Mouse (Mus musculus) cerebellum, postnatal 10 days (tissue): ENCODE results near the gene Cxcl9.

Experiments
- DNase-seq, 2 experiments: peaks; one replicate each; pipeline ENCODE4 v3.0.0; 2021; ENCODE audit warnings: mixed read lengths in 2 of 2

Gene Cxcl9

GRCm38 (mm10) chr5:92278942-92279537, 48.8 kb downstream of the Cxcl9 start:
- DNase-seq = no peak

GRCm38 (mm10) chr5:92277437-92278394, 50.2 kb downstream of the Cxcl9 start, which contains the start of gene Naaa:
Gene Naaa, minus strand, starts transcription at chr5:92278170.
- peak; percentile 86 for DNase-seq
